Mouse (Mus musculus) urinary bladder, adult 18-20 months (tissue): ENCODE data around the gene Pcbp2.

Experiments
- DNase-seq, 2 experiments: peaks; one replicate each; pipeline ENCODE4 v3.0.0; 2022; ENCODE audit warnings: low spot score in 2 of 2, mixed read lengths in 2 of 2

The Pcbp2 gene

GRCm38 (mm10) chr15:102506864-102507263 lies 36.5 kb downstream of the Pcbp2 start:
- DNase-seq: no peak

DNA sequence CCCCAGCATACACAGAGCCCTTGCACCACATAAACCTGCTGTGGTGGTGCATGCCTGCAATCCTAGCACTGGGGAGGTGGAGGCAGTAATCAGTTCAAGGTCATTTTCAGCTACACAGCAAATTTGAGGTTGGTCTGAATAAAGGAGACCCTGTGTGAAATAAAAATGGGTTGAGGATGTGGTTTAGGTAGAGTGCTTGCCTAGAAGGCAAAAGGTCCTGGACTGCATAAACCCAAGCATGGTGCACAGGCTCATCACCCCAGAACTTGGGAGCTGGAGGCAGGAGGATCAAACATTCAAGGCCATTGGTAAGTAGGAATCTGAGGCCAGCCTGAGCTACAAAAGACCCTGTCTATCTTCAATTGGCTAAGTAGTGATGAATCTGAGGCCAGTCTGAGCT lies 37.2 kb downstream of the Pcbp2 start:
- no peak for DNase-seq

DNA sequence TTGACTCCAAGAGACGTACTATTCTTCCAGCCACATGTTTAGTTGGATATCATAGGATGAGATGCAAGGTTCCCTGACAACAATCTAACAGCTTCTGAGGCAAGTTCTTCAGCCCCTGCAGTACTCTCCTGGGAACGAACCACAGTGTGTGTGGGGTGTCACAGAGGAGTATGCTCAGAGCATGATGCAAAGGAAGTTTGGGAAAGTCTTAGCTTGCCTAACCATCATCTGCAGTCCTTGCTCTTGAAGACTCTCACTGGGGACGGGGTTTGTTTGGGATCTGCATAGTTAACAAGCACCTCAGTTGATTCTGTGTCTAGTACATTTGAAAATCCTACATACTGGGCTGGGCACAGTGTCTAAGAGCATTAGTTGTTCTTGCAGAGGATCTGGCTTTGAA lies 38.0 kb downstream of the Pcbp2 start:
- no peak for DNase-seq

DNA sequence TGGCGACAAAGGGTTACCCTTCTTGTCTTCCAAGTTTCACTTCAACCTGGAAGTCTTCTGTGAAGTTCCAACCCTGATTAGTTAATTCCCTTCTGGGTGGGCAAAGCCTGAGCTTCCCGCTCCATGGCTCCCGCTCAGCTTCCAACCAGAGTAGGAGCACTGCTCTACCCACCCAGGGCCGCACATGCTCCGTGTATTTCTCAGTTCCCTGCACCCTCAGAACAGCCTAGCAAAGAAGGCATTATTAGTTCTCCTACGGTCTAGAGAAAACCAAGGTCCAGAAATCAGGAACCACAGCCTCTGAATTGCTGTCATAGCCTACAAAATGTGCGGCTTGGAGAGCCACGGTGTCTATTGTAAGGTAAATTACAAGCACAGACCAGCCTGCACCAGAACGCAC lies 39.8 kb downstream of the Pcbp2 start:
- DNase-seq: no peak

DNA sequence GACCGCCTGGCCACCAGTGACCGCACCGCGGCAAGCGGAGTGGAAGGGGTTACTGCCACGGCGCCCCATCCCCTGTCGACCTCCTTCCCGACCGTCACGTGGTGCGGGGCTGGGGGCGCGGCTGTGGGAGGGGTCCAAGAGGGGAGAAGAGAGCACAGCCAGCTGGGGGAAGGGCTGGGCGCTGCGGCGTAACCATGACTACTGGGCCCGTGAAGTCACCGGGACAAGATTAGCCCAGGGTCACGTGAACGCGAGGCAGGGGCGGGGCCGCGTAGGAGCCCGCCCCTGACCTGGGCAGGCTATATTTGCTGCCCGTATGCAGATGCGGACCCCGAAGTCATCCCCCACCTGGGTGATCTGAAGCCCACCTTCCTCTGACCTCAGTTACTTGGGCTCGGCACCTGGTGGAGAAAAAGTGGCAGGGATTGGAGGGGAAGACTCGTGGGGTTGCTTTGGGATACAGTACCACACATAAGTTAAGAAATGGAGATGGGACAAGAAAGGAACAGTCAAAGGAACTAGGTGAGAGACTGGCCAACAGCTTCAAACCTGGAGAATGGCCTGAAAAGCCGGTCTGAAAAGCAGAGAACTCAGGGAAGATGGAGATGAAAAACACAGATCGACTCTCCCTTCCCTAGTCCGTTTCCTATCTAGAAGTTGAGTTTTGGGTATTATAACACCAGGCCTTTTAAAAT lies 40.4 kb downstream of the Pcbp2 start:
- peak; percentile 68 to 73 for DNase-seq

DNA sequence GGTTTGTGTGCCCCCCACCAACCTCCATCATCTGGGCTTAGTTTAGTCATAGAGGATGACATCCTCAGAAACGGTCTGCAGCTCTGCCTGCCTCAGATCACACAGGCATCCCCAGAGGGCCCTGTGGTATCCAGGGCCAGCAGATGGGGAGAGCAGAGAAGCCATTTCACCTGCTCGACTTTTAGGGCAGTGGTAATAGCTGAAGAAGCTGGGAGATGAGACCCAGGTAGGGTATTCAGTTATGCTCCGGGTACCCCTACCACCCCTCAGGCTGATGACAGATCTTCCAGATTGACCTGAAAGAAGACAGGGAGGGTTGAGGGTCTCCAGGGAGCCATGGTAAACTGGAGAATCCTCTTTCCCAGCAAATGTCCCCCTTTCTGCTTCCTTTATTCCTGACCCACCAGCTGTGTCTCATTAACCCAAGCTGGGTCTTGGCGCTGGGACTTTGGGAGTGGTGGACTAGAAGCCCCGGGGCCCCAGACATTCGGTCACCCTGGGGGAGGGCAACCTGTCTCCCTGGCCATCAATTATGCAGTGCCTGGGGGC lies 41.0 kb downstream of the Pcbp2 start:
- no peak for DNase-seq

DNA sequence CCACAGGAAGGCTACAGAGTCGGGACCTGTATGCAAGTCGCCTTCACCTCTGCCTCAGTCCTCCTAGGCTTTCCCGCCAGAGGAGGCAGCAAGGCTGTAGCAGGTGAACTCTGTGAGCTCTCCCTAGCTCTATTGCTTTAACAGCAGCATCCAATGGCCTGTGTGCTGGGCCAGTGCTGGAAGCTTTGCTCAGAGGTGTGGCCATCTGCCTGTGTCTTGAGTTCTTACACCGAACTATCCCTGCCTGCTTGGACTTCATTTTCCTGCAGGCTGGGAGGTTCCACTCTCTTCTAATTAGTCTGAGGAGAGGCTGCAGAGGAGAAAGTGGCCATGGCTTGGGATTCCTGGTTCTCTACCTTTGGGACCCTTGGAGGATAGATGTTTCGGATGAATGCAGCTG lies 41.7 kb downstream of the Pcbp2 start:
- DNase-seq: no peak

DNA sequence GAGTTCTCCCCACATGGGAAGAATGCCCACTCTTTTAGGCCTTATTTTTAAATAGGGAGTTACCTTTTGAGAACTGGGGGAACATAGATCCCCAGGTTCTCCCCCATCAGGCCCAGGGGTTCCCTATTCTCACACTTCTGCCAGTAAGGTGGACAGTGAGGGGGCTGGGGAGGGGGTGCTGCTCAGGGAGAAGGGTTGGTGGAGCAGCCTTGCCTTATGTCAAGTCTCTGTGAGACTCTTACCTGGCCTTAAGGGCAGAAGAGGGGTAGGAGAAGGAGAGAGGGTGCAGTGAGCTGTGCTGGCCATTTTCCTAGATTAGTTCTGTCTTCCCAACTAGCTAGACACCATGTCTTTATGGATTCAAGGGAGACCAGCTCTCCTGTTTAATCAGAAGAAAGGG lies 42.1 kb downstream of the Pcbp2 start:
- no peak for DNase-seq

DNA sequence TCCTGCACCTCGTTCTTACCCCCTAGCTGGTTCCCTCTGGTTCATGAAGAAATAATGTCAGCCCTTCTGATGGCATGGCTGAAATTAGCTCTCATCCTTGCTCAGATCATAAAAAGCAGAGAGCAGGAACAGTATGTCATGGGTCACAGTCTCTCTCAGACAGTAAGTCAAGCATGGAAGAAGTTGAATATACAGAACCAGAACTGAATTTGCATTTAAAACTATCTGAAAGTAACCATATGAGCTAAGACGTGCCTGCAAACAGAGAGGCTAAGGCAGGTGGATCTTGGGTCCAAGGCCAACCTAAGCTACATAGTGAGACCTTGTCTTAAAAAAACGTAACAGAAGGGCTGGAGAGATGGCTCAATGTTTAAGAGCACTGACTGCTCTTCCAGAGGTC lies 42.7 kb downstream of the Pcbp2 start:
- DNase-seq: no peak

- no peak for DNase-seq
These were observed 44.9 kb downstream of the Pcbp2 start for GRCm38 (mm10) chr15:102515261-102515660.

DNA sequence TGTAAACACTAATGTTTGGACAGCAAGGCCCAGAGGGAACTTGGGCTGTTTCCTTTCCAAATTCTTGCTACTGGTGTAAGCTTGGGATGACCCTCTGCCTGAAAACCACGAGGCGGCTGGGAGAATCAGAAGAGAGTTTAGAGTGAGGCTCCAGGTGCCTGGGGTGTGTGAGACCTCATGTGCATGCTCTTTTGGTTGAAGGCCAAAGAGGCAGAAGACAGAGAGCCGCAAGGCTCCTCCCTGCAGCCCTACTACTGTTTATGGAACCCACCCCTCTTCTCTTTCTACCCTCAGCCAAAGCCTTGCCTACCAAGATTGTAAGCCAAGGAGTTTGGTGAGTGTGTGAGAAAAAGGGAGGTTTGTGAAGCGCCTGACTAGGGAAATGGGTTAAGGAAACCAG lies 45.5 kb downstream of the Pcbp2 start:
- no peak for DNase-seq

GRCm38 (mm10) chr15:102516293-102516692 lies 46.0 kb downstream of the Pcbp2 start:
- DNase-seq: no peak

DNA sequence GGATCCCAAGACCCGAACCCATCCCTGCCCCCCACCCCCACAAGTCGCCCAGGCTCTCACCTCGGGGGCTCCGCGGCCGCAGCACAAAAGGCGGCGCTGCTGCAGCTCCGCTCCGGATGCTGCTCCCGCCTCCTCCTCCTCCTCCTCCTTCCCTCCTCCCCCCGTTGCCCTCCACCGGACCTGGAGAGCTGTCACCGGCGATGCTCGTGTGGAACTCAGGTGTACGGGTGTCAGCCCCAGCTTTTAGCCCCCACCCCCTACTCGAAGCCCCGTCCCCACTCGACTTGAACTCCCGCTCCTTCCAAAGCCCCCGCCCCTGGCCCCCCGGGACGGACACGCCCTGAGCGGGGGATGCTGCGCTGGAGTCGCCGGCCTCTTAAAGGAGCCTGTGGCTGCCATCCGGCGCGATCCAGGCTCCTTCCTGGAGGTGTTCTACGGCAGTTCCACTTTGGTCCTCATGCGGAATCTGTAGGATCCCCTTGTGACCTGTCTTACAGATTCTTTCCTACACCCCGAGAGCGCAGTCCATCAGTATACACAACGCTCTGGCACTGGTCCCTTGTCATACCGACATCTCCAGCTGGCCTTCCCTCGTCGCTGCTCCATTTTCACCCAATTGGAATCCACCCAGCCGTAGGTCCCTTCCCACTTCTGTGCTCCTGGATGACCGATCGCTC lies 46.5 kb downstream of the Pcbp2 start, which contains the start of gene Map3k12:
Map3k12 (minus strand) TSS at position 337 of the 677 bp plus-strand sequence.
- DNase-seq: peak; percentile 62 to 78

GRCm38 (mm10) chr15:102517631-102517975 lies 47.3 kb downstream of the Pcbp2 start:
- no peak for DNase-seq

- peak; percentile 97 to 100 for DNase-seq
These were observed 47.9 kb downstream of the Pcbp2 start, which contains the start of gene Tarbp2 for GRCm38 (mm10) chr15:102517976-102518858. Gene Tarbp2, plus strand, starts transcription at chr15:102518192.

DNA sequence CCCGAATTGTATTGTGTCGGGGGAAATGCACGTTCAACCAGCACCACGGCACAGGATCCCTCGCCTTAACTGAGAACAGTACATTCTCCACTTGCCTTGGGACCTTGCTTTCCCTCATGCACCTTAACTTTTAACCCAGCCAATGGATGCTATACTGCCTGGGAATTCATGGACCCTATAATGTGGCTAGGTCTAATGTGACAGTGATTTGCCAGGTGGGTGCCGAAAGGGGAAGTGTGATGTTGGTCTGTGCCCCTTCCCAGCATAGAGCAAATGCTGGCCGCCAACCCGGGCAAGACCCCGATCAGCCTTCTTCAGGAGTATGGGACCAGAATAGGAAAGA lies 48.5 kb downstream of the Pcbp2 start:
- no peak for DNase-seq

GRCm38 (mm10) chr15:102519211-102520141 lies 49.1 kb downstream of the Pcbp2 start:
- DNase-seq: no peak

- DNase-seq: no peak
These were observed 50.1 kb downstream of the Pcbp2 start for GRCm38 (mm10) chr15:102520416-102520815.

GRCm38 (mm10) chr15:102521480-102521879 lies 51.1 kb downstream of the Pcbp2 start:
- DNase-seq: no peak

DNA sequence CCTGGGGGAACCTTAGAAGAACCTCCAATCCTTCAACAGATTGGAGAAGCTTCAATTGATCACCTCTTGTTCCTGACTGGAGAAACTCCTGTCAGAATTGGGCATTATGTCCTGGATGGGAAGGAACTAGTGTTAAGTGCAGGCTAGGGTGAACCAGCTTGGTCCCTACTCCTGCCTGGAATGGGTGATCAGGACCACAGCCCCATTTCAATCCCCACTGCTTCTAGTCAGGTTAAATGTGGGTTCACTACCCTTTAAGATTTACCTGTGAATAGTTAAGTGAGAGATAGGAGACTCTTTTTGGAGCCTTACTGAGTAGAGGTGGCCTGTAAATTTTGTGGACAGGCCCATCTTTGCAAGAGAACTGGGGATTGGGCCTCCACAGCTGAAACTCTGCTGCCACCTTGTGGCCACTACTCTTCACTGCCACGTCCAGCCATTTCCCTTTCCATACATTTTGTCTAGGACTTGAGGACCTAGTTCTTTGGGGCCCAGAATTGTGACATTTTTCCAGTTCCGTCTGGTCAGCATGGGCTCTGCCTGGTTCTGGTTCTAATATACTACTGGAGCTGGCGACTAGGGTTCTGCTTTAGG lies 54.6 kb downstream of the Pcbp2 start, which contains the start of gene Npff:
Npff (minus strand) TSS at position 51 of the 594 bp plus-strand sequence.
- peak in 1 of 2 experiments; percentile 53 for DNase-seq
